Comparison of ENCODE assay signal across 8 mouse cellular contexts in genomic region chr15:37135590-37136164, GRCm38 (mm10).
DNase-seq lines count a peak whose midpoint lies in the region; ATAC-seq lines count a peak whose summit lies in the region.

No protein-coding gene starts in this region.

- peak overlapping the region; percentile 35 for H3K4me3 ChIP-seq in intestine, embryonic 14.5 days (ENCODE audit: low read depth, low read length)
- H3K4me3 ChIP-seq in limb, embryonic 10.5 days, result peak overlapping the region; percentile 60
- H3K4me3 ChIP-seq in midbrain, embryonic 10.5 days, result peak overlapping the region; percentile 64

- peak; percentile 87 for DNase-seq in adrenal gland, adult 2 months
- DNase-seq in embryo, embryonic 10 days (ENCODE audit: low spot score), result peak; percentile 65
- peak; percentile 15 to 66 for DNase-seq in gastrocnemius, postnatal 36 days
- peak; percentile 90 for DNase-seq in intestine, embryonic 14.5 days (ENCODE audit: low spot score)
- DNase-seq in limb, embryonic 10.5 days (ENCODE audit: low spot score), result peak; percentile 80
- peak; percentile 78 for DNase-seq in midbrain, embryonic 10.5 days (ENCODE audit: low spot score)
- DNase-seq in right cerebral cortex, postnatal 25 days, result peak; percentile 71
- peak; percentile 73 to 75 for DNase-seq in urinary bladder, postnatal 36 days (ENCODE audit: low spot score in 2 of 2)

- peak overlapping the region; percentile 82 for H3K4me2 ChIP-seq in intestine, embryonic 14.5 days (ENCODE audit: low read length)

- 1% methylated on average over 35 of the region's 35 CpGs for WGBS in intestine, embryonic 14.5 days
- 2% methylated on average over 35 of the region's 35 CpGs for WGBS in limb, embryonic 10.5 days
- WGBS in midbrain, embryonic 10.5 days, result 2% methylated on average over 35 of the region's 35 CpGs

- H3K27ac ChIP-seq in intestine, embryonic 14.5 days (ENCODE audit: low read depth), result peak overlapping the region; percentile 64
- peak overlapping the region; percentile 97 for H3K27ac ChIP-seq in limb, embryonic 10.5 days
- H3K27ac ChIP-seq in midbrain, embryonic 10.5 days (replicated peaks), result peak overlapping the region; percentile 97

- peak; percentile 84 for ATAC-seq in intestine, embryonic 14.5 days (replicated peaks; ENCODE audit: low FRiP score, low TSS enrichment, low read depth)

- H3K36me3 ChIP-seq in intestine, embryonic 14.5 days (ENCODE audit: control insufficient read depth, insufficient read depth, low read length), result no peaks in the 10 kb centered on the region
- H3K36me3 ChIP-seq in limb, embryonic 10.5 days, result no peaks in the 10 kb centered on the region
- no peaks in the 10 kb centered on the region for H3K36me3 ChIP-seq in midbrain, embryonic 10.5 days

- no peaks in the 10 kb centered on the region for H3K27me3 ChIP-seq in intestine, embryonic 14.5 days (replicated peaks; ENCODE audit: control insufficient read depth, insufficient read depth, low read length)
- H3K27me3 ChIP-seq in limb, embryonic 10.5 days (ENCODE audit: low read depth, poor library complexity, severe bottlenecking), result no peaks in the 10 kb centered on the region
- no peaks in the 10 kb centered on the region for H3K27me3 ChIP-seq in midbrain, embryonic 10.5 days (ENCODE audit: low read depth, poor library complexity, severe bottlenecking)

- intact Hi-C loops in gastrocnemius, postnatal 36 days (cut with DNase I), result no loop called here

- peak overlapping the region; percentile 78 for H3K9ac ChIP-seq in intestine, embryonic 14.5 days (ENCODE audit: low read length)

- peaks cover 4% of the 10 kb centered on the region; the same call in 1 of the 2 replicates for H3K4me1 ChIP-seq in intestine, embryonic 14.5 days (replicated peaks; ENCODE audit: control insufficient read depth, insufficient read depth, low read length)
- H3K4me1 ChIP-seq in limb, embryonic 10.5 days, result peaks cover 24% of the 10 kb centered on the region
- peaks cover 41% of the 10 kb centered on the region for H3K4me1 ChIP-seq in midbrain, embryonic 10.5 days

- H3K9me3 ChIP-seq in intestine, embryonic 14.5 days (ENCODE audit: control insufficient read depth, low read length), result peaks cover 7% of the 10 kb centered on the region; the same call in 1 of the 2 replicates
- no peaks in the 10 kb centered on the region for H3K9me3 ChIP-seq in limb, embryonic 10.5 days (replicated peaks)
- H3K9me3 ChIP-seq in midbrain, embryonic 10.5 days (replicated peaks), result no peaks in the 10 kb centered on the region

Comparison
In these comparisons a context has a peak if more than half of its experiments do, and no peak if none do; other contexts are left out.
1. Peak in every context shown above with its lines: DNase-seq, ATAC-seq, H3K4me3 ChIP-seq and H3K27ac ChIP-seq.